Mouse (Mus musculus) myocyte (in vitro differentiated cells): ENCODE results near the gene Abca12. TPM values are rescaled to one million over a fixed set of nuclear protein-coding genes. Genes with fewer than 3 reads are reported as not detected.

Experiments
- H3K27me3 ChIP-seq: one replicate; pipeline ENCODE4 v1.6.1; 2011; ENCODE audit not compliant: control insufficient read depth, insufficient read depth, insufficient read length
- H3K36me3 ChIP-seq: one replicate; pipeline ENCODE4 v1.6.1; 2011; ENCODE audit not compliant: control insufficient read depth, insufficient read depth
- H3K4me2 ChIP-seq: one replicate; pipeline ENCODE4 v1.6.1; 2011; ENCODE audit warnings: low read depth, control low read depth
- H3K4me3 ChIP-seq: one replicate; pipeline ENCODE4 v1.5.1; 2011; ENCODE audit warnings: mild to moderate bottlenecking, control low read depth, moderate library complexity
- H3K79me2 ChIP-seq: one replicate; pipeline ENCODE4 v1.6.1; 2011; ENCODE audit not compliant: control insufficient read depth, insufficient read depth
- H3ac ChIP-seq: one replicate; pipeline ENCODE4 v1.6.1; 2011; ENCODE audit not compliant: control insufficient read depth, insufficient read length
- CEBPB ChIP-seq: IDR thresholded peaks from 2 replicates; pipeline ENCODE4 v1.6.1; 2011; ENCODE audit warnings: mild to moderate bottlenecking, moderate library complexity; ENCODE audit not compliant: poor library complexity, insufficient read depth, severe bottlenecking
- E2F4 ChIP-seq: IDR thresholded peaks from one replicate; pipeline ENCODE4 v1.6.1; 2011; ENCODE audit warnings: mild to moderate bottlenecking, control low read depth, moderate library complexity; ENCODE audit not compliant: insufficient read depth
- MAX ChIP-seq: IDR thresholded peaks from one replicate; pipeline ENCODE4 v1.6.1; 2011; ENCODE audit warnings: low read depth, mild to moderate bottlenecking, control low read depth
- MYOD1 ChIP-seq, 3 experiments: IDR thresholded peaks; one replicate each; pipeline ENCODE4 v1.6.1; 2011; ENCODE audit warnings: control low read depth in 2 of 3, low read depth in 2 of 3, mild to moderate bottlenecking in 2 of 3, moderate library complexity in 1 of 3; ENCODE audit not compliant: insufficient read length in 2 of 3, control insufficient read depth in 1 of 3
- MYOG ChIP-seq, 3 experiments: IDR thresholded peaks; one replicate each; pipeline ENCODE4 v1.6.1; 2011; ENCODE audit warnings: control low read depth in 2 of 3, low read depth in 2 of 3, mild to moderate bottlenecking in 2 of 3; ENCODE audit not compliant: insufficient read length in 2 of 3, control insufficient read depth in 1 of 3, insufficient read depth in 1 of 3
- POLR2A ChIP-seq: IDR thresholded peaks from one replicate; pipeline ENCODE4 v1.6.1; 2011; ENCODE audit warnings: low read depth, mild to moderate bottlenecking, control low read depth, moderate library complexity; ENCODE audit not compliant: insufficient read length
- POLR2AphosphoS2 ChIP-seq: IDR thresholded peaks from one replicate; pipeline ENCODE4 v1.6.1; 2011; ENCODE audit warnings: low read depth, control low read depth; ENCODE audit not compliant: insufficient read length
- REST ChIP-seq: IDR thresholded peaks from one replicate; pipeline ENCODE4 v1.6.1; 2011; ENCODE audit warnings: mild to moderate bottlenecking, control low read depth, moderate library complexity; ENCODE audit not compliant: insufficient read depth, insufficient read length
- SRF ChIP-seq: IDR thresholded peaks from one replicate; pipeline ENCODE4 v1.6.1; 2011; ENCODE audit warnings: low read depth; ENCODE audit not compliant: control insufficient read depth, insufficient read length
- TCF12 ChIP-seq: IDR thresholded peaks from one replicate; pipeline ENCODE4 v1.6.1; 2011; ENCODE audit warnings: mild to moderate bottlenecking, control low read depth; ENCODE audit not compliant: poor library complexity, insufficient read depth, severe bottlenecking
- TCF3 ChIP-seq: IDR thresholded peaks from one replicate; pipeline ENCODE4 v1.6.1; 2011; ENCODE audit warnings: low read depth, control low read depth; ENCODE audit not compliant: insufficient read length
- USF1 ChIP-seq: IDR thresholded peaks from one replicate; pipeline ENCODE4 v1.6.1; 2011; ENCODE audit warnings: low read depth, mild to moderate bottlenecking, control low read depth, moderate library complexity
- polyA plus RNA-seq: library from polyadenylated mRNA; unstranded; fragments of >200 nt; fragmentation: generic; extraction: Trizol; gene quantifications from one replicate; pipeline ENCODE4 v1.2.1, GENCODE M21; 2012; ENCODE audit warnings: missing spikeins

The Abca12 gene
- polyA plus RNA-seq: 0.08 TPM

- Histone ChIP-seq H3K4me3 (no peak within 1 kb of the TSS), H3K36me3 (no peaks in the 10 kb centered on the region), H3ac (no peak within 1 kb of the TSS), H3K4me2 (peak within 1 kb of the TSS; percentile 75), H3K79me2 (no peaks in the 10 kb centered on the region), H3K27me3 (no peaks in the 10 kb centered on the region)
- TF ChIP-seq SRF: no peak
- no peak for TF ChIP-seq POLR2A
Observed at GRCm38 (mm10) chr1:71414810-71415209, at the start of gene Abca12. Gene Abca12 (minus strand): TSS chr1:71414910.

GRCm38 (mm10) chr1:71457961-71458360 lies 43.3 kb upstream of the Abca12 start:
- Histone ChIP-seq H3ac (no peak overlapping the region), H3K36me3 (no peaks in the 10 kb centered on the region), H3K4me2 (no peak overlapping the region), H3K79me2 (no peaks in the 10 kb centered on the region), H3K4me3 (no peak overlapping the region), H3K27me3 (no peaks in the 10 kb centered on the region)
- TF ChIP-seq TCF12 (no peak), E2F4 (no peak), MYOD1 (IDR thresholded peaks at IDR 0.05; ENCODE audit: control insufficient read depth in 1 of 3, insufficient read length in 2 of 3, low read depth in 2 of 3) (no peak), TCF3 (no peak), SRF (no peak), REST (no peak)

DNA sequence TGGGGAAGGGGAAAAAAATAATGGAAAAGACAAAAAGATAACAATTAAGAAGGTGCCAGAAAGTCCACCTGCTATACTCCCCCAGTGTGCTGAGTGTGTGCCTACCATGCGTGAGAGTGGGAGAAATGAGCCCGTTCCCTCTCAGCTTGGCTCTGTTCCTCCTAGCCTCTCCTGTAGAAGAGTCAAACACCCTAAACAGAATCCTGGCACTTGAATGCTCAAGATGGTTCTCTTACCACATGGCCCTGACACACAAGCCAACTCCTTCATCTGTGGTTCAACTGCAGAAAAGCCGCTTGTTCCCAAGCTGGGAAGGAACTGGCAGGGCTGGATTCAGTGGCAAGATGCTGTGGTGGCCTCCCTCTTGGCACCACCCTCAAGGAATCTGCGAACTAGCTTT lies 32.7 kb upstream of the Abca12 start:
- TF ChIP-seq MYOD1 (IDR thresholded peaks at IDR 0.05; ENCODE audit: control insufficient read depth in 1 of 3, insufficient read length in 2 of 3, low read depth in 2 of 3) (no peak), POLR2A (no peak), USF1 (no peak), TCF3 (no peak), REST (no peak), SRF (no peak), MAX (no peak), MYOG (IDR thresholded peaks at IDR 0.05; ENCODE audit: control insufficient read depth in 1 of 3, insufficient read depth in 1 of 3, insufficient read length in 2 of 3, low read depth in 2 of 3) (no peak), CEBPB (no peak), POLR2AphosphoS2 (no peak), E2F4 (no peak), TCF12 (no peak)
- no peak overlapping the region for H3K4me2 ChIP-seq
- no peaks in the 10 kb centered on the region for H3K36me3 ChIP-seq
- no peak overlapping the region for H3K4me3 ChIP-seq
- H3K79me2 ChIP-seq: no peaks in the 10 kb centered on the region
- H3K27me3 ChIP-seq: no peaks in the 10 kb centered on the region
- H3ac ChIP-seq: no peak overlapping the region

- no peak overlapping the region for H3K4me3 ChIP-seq
- H3K79me2 ChIP-seq: no peaks in the 10 kb centered on the region
Observed at GRCm38 (mm10) chr1:71421741-71422333, 7.1 kb upstream of the Abca12 start.

GRCm38 (mm10) chr1:71418467-71418866 lies 3.8 kb upstream of the Abca12 start:
- no peak overlapping the region for H3K4me3 ChIP-seq
- no peak overlapping the region for H3K4me2 ChIP-seq
- H3K27me3 ChIP-seq: no peaks in the 10 kb centered on the region
- H3ac ChIP-seq: no peak overlapping the region
- TF ChIP-seq MAX (no peak), POLR2A (no peak)
- no peaks in the 10 kb centered on the region for H3K79me2 ChIP-seq
- H3K36me3 ChIP-seq: no peaks in the 10 kb centered on the region

More at GRCm38 (mm10) chr1:71421741-71422333, 7.1 kb upstream of the Abca12 start:
- H3ac ChIP-seq: no peak overlapping the region
- no peak for TF ChIP-seq TCF3
- TF ChIP-seq MAX: no peak
- no peak for TF ChIP-seq POLR2A
- TF ChIP-seq E2F4: no peak
- TF ChIP-seq MYOG (IDR thresholded peaks at IDR 0.05; ENCODE audit: control insufficient read depth in 1 of 3, insufficient read depth in 1 of 3, insufficient read length in 2 of 3, low read depth in 2 of 3): no peak
- no peak for TF ChIP-seq REST
- TF ChIP-seq CEBPB: no peak
- no peak for TF ChIP-seq TCF12
- TF ChIP-seq MYOD1 (IDR thresholded peaks at IDR 0.05; ENCODE audit: control insufficient read depth in 1 of 3, insufficient read length in 2 of 3, low read depth in 2 of 3): no peak
- no peak for TF ChIP-seq POLR2AphosphoS2
- H3K27me3 ChIP-seq: no peaks in the 10 kb centered on the region
- H3K36me3 ChIP-seq: no peaks in the 10 kb centered on the region
- no peak overlapping the region for H3K4me2 ChIP-seq
